Mouse (Mus musculus): ENCODE data around the gene Dhx30. TPM values are rescaled to one million over a fixed set of nuclear protein-coding genes. Genes with fewer than 3 reads are reported as not detected.
A peak's percentile ranks its signal among the peaks of the same experiment; 100 is the strongest.

Gene Dhx30
- polyA plus RNA-seq, 1 experiment from 2014 or later = 198 TPM

- peaks cover 3% of the 10 kb centered on the region for H3K4me1 ChIP-seq
- ATAC-seq (ENCODE audit: insufficient number of reproducible peaks, insufficient read depth, low FRiP score, low TSS enrichment) = no peak
- no peaks in the 10 kb centered on the region for H3K36me3 ChIP-seq
- H3K9me3 ChIP-seq = no peaks in the 10 kb centered on the region
- no peak overlapping the region for H3K4me3 ChIP-seq
- no peak overlapping the region for H3K9ac ChIP-seq
- no peaks in the 10 kb centered on the region for H3K27me3 ChIP-seq
- no peak overlapping the region for H3K4me2 ChIP-seq (replicated peaks)
- H3K27ac ChIP-seq = no peak overlapping the region
- 93% methylated on average over 1 of the region's 1 CpGs for WGBS
Measured at GRCm38 (mm10) chr9:110057200-110057599, 60.4 kb downstream of the Dhx30 start.

- Histone ChIP-seq H3K4me1 (peaks cover 8% of the 10 kb centered on the region), H3K36me3 (no peaks in the 10 kb centered on the region), H3K9ac (no peak overlapping the region), H3K4me3 (no peak overlapping the region), H3K9me3 (no peaks in the 10 kb centered on the region), H3K4me2 (replicated peaks) (no peak overlapping the region), H3K27me3 (no peaks in the 10 kb centered on the region), H3K27ac (0 out of 2 replicates have a peak overlapping the region, but pooled peaks have one; percentile 3)
- 88% methylated on average over 3 of the region's 3 CpGs for WGBS
- no peak for ATAC-seq (ENCODE audit: insufficient number of reproducible peaks, insufficient read depth, low FRiP score, low TSS enrichment)
Measured at GRCm38 (mm10) chr9:110054781-110055180, 62.8 kb downstream of the Dhx30 start.

GRCm38 (mm10) chr9:110054080-110054421, 63.6 kb downstream of the Dhx30 start:
- Histone ChIP-seq H3K9me3 (no peaks in the 10 kb centered on the region), H3K4me1 (peaks cover 8% of the 10 kb centered on the region), H3K9ac (no peak overlapping the region), H3K4me3 (no peak overlapping the region), H3K27ac (no peak overlapping the region), H3K4me2 (replicated peaks) (no peak overlapping the region), H3K27me3 (no peaks in the 10 kb centered on the region), H3K36me3 (no peaks in the 10 kb centered on the region)
- 75% methylated on average over 2 of the region's 2 CpGs for WGBS
- ATAC-seq (ENCODE audit: insufficient number of reproducible peaks, insufficient read depth, low FRiP score, low TSS enrichment) = no peak

- H3K9me3 ChIP-seq = no peaks in the 10 kb centered on the region
- no peak overlapping the region for H3K27ac ChIP-seq
- H3K27me3 ChIP-seq = no peaks in the 10 kb centered on the region
- H3K36me3 ChIP-seq = no peaks in the 10 kb centered on the region
- no peak overlapping the region for H3K4me2 ChIP-seq (replicated peaks)
- no peak overlapping the region for H3K4me3 ChIP-seq
- ATAC-seq (ENCODE audit: insufficient number of reproducible peaks, insufficient read depth, low FRiP score, low TSS enrichment) = no peak
- H3K4me1 ChIP-seq = peaks cover 8% of the 10 kb centered on the region
- 51% methylated on average over 8 of the region's 8 CpGs for WGBS
- no peak overlapping the region for H3K9ac ChIP-seq
Measured at GRCm38 (mm10) chr9:110053305-110054079, 64.1 kb downstream of the Dhx30 start.

GRCm38 (mm10) chr9:110052951-110053304, 64.7 kb downstream of the Dhx30 start:
- no peaks in the 10 kb centered on the region for H3K9me3 ChIP-seq
- ATAC-seq (ENCODE audit: insufficient number of reproducible peaks, insufficient read depth, low FRiP score, low TSS enrichment) = no peak
- no peaks in the 10 kb centered on the region for H3K27me3 ChIP-seq
- no peak overlapping the region for H3K9ac ChIP-seq
- no peak overlapping the region for H3K27ac ChIP-seq
- H3K36me3 ChIP-seq = no peaks in the 10 kb centered on the region
- WGBS = 75% methylated on average over 4 of the region's 4 CpGs
- no peak overlapping the region; the same call in 1 of the 2 replicates for H3K4me3 ChIP-seq
- H3K4me2 ChIP-seq (replicated peaks) = no peak overlapping the region
- peaks cover 8% of the 10 kb centered on the region for H3K4me1 ChIP-seq

GRCm38 (mm10) chr9:110051869-110052661, 65.6 kb downstream of the Dhx30 start:
- peak overlapping the region; percentile 38 for H3K9ac ChIP-seq
- peak overlapping the region; percentile 13; the same call in 1 of the 2 replicates for H3K4me3 ChIP-seq
- no peak for ATAC-seq (ENCODE audit: insufficient number of reproducible peaks, insufficient read depth, low FRiP score, low TSS enrichment)
- H3K4me1 ChIP-seq = peaks cover 8% of the 10 kb centered on the region
- H3K9me3 ChIP-seq = no peaks in the 10 kb centered on the region
- H3K36me3 ChIP-seq = no peaks in the 10 kb centered on the region
- H3K27me3 ChIP-seq = no peaks in the 10 kb centered on the region
- H3K27ac ChIP-seq = 0 out of 2 replicates have a peak overlapping the region, but pooled peaks have one; percentile 23
- 23% methylated on average over 23 of the region's 23 CpGs for whole genome bisulfite sequencing
- H3K4me2 ChIP-seq (replicated peaks) = peak overlapping the region; percentile 38

GRCm38 (mm10) chr9:110051184-110051583, 66.4 kb downstream of the Dhx30 start:
- Histone ChIP-seq H3K9ac (no peak overlapping the region), H3K27ac (no peak overlapping the region), H3K27me3 (no peaks in the 10 kb centered on the region), H3K4me1 (peaks cover 8% of the 10 kb centered on the region), H3K4me2 (replicated peaks) (no peak overlapping the region), H3K36me3 (no peaks in the 10 kb centered on the region), H3K4me3 (no peak overlapping the region), H3K9me3 (no peaks in the 10 kb centered on the region)
- no peak for ATAC-seq (ENCODE audit: insufficient number of reproducible peaks, insufficient read depth, low FRiP score, low TSS enrichment)

- H3K4me3 ChIP-seq = no peak overlapping the region
- H3K27me3 ChIP-seq = no peaks in the 10 kb centered on the region
- ATAC-seq (ENCODE audit: insufficient number of reproducible peaks, insufficient read depth, low FRiP score, low TSS enrichment) = no peak
- H3K36me3 ChIP-seq = no peaks in the 10 kb centered on the region
- H3K4me1 ChIP-seq = peaks cover 8% of the 10 kb centered on the region
- H3K9ac ChIP-seq = no peak overlapping the region
- no peak overlapping the region for H3K4me2 ChIP-seq (replicated peaks)
- H3K9me3 ChIP-seq = no peaks in the 10 kb centered on the region
- H3K27ac ChIP-seq = no peak overlapping the region
- 40% methylated on average over 3 of the region's 3 CpGs for WGBS
Measured at GRCm38 (mm10) chr9:110047857-110048256, 69.8 kb downstream of the Dhx30 start.

- Histone ChIP-seq H3K9me3 (no peaks in the 10 kb centered on the region), H3K4me3 (no peak overlapping the region), H3K4me1 (peaks cover 6% of the 10 kb centered on the region; the same call in 1 of the 2 replicates), H3K36me3 (no peaks in the 10 kb centered on the region), H3K27ac (no peak overlapping the region), H3K4me2 (replicated peaks) (no peak overlapping the region), H3K9ac (no peak overlapping the region), H3K27me3 (no peaks in the 10 kb centered on the region)
- no peak for ATAC-seq (ENCODE audit: insufficient number of reproducible peaks, insufficient read depth, low FRiP score, low TSS enrichment)
Measured at GRCm38 (mm10) chr9:110047260-110047659, 70.4 kb downstream of the Dhx30 start.

- no peak overlapping the region for H3K9ac ChIP-seq
- ATAC-seq (ENCODE audit: insufficient number of reproducible peaks, insufficient read depth, low FRiP score, low TSS enrichment) = no peak
- H3K9me3 ChIP-seq = no peaks in the 10 kb centered on the region
- no peak overlapping the region for H3K4me2 ChIP-seq (replicated peaks)
- no peak overlapping the region for H3K4me3 ChIP-seq
- H3K27ac ChIP-seq = no peak overlapping the region
- no peaks in the 10 kb centered on the region for H3K27me3 ChIP-seq
- no peaks in the 10 kb centered on the region for H3K4me1 ChIP-seq
- no peaks in the 10 kb centered on the region for H3K36me3 ChIP-seq
Measured at GRCm38 (mm10) chr9:110045763-110046377, 71.8 kb downstream of the Dhx30 start.

- Histone ChIP-seq H3K9ac (no peak overlapping the region), H3K36me3 (0 out of 2 replicates have a peak, but pooled peaks cover 5% of the 10 kb centered on the region), H3K27ac (no peak overlapping the region), H3K27me3 (no peaks in the 10 kb centered on the region), H3K4me1 (no peaks in the 10 kb centered on the region), H3K4me2 (replicated peaks) (no peak overlapping the region), H3K9me3 (no peaks in the 10 kb centered on the region), H3K4me3 (no peak overlapping the region)
- WGBS = 92% methylated on average over 4 of the region's 4 CpGs
- ATAC-seq (ENCODE audit: insufficient number of reproducible peaks, insufficient read depth, low FRiP score, low TSS enrichment) = no peak
Measured at GRCm38 (mm10) chr9:110044373-110044772, 73.3 kb downstream of the Dhx30 start.

- peaks cover 42% of the 10 kb centered on the region for H3K36me3 ChIP-seq
Measured at GRCm38 (mm10) chr9:110038485-110038884, 79.1 kb downstream of the Dhx30 start.

More at GRCm38 (mm10) chr9:110038485-110038884, 79.1 kb downstream of the Dhx30 start:
- WGBS = 90% methylated on average over 2 of the region's 2 CpGs
- no peaks in the 10 kb centered on the region for H3K27me3 ChIP-seq
- H3K4me2 ChIP-seq (replicated peaks) = no peak overlapping the region
- ATAC-seq (ENCODE audit: insufficient number of reproducible peaks, insufficient read depth, low FRiP score, low TSS enrichment) = no peak
- no peak overlapping the region for H3K27ac ChIP-seq
- no peak overlapping the region for H3K4me3 ChIP-seq
- H3K9ac ChIP-seq = no peak overlapping the region
- H3K4me1 ChIP-seq = no peaks in the 10 kb centered on the region
- H3K9me3 ChIP-seq = no peaks in the 10 kb centered on the region

All from embryonic facial prominence, embryonic 12.5 days (tissue).